Mouse (Mus musculus) cerebellum, adult 9-10 months (tissue): ENCODE measurements at regions not wholly inside any gene's neighbourhood (a gene's known extent, or its start where the extent isn't known, plus 50 kb on each side); places are given as distances from the start of the nearest gene placed in this dataset.

Source experiments
- DNase-seq: peaks from one replicate; pipeline ENCODE4 v3.0.0; 2022

DNA sequence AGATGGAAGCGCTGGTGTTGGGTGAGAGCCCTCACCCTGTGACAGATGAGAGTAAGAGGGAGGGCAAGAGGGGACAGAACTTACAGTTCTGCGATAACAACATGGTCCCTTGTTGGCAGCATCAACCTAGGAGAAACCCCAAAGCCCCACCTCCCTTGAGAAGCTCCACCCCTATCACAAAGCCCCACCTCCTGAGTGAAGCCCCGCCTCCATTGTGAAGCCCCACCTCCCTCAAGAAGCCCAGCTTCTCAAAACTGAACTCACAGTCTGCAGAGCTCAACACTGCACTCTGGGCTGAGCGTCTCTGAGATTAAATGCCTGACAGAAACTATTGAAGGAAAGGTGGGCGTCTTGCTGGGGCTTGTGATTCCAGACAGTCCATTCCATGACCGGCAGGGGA, 131.6 kb downstream of the Cryba4 start:
- DNase-seq, result no peak

DNA sequence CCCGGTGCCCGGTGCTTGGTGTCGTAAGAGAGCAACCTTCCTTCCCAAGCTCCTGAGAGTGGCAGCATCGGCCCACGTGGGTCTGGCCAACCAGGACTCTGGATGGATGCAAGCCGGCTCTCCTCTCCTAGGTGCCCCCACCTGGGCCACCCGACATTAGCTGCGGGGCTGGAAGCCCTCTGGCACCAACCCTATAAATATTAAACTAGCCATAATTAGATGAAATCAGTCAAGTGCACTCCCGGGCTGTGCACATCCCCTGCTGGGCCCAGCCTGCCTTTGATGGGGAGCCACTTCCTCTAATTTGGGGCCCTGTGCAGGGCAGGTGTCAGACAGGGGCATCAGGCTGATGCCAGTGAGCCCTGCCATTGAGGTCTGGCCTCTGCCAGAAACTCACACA, 130.8 kb downstream of the Cryba4 start:
- no peak for DNase-seq

DNA sequence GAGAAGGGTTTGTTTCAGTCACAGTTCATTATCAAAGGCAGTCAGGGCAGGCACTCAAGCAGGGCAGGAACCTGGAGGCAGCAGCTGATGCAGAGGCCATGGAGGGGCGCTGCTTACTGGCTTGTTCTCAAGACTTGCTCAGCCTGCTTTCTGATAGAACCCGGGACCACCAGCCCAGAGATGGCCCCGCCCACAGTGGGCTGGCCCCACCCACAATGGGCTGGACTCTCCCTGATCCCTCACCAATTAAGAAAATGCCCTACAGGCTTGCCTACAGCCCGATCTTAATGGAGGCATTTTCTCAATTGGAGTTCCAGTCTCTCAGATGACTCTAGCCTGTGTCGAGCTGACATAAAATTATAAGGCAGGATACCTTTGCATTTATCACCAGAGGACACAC, 129.7 kb downstream of the Cryba4 start:
- no peak for DNase-seq

DNA sequence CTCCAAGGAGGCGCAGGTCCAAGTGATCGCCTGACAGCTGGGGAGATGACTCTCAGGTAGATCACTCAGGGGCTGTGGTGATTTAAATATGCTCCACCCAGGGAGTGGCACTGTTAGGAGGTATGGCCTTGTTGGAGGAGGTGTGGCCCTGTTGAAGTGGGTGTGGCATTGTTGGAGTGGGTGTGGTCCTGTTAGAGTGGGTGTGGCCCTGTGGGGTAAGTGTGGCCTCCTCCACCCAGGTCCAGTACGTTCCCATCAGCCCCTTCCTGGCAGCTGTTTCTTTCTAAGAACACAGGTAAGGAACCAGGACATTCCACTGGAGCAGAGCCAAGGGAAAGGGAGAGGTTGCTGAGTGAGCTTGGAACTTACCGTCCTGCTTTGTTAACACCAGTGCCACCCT, 125.1 kb downstream of the Cryba4 start:
- DNase-seq, result no peak

DNA sequence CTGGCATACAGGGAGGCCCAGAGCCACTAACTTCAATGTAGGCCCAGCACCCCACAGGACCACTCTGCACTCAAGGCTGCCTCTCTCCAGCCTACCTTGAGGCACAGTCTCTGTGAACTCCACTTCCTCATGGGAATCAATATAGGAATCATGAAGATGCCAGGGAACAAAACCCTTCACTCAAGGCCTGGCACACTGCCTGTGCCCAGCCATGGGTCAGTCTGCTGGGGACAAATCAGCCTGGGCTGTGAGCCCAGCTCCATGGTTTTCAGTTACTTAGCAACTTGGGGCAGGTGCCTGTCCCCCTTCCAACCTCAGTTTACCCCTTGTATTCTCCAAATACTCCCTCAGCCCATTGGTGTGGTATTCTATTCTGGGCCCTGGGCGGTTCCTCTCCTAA, 119.6 kb downstream of the Cryba4 start:
- DNase-seq, result peak; percentile 5

DNA sequence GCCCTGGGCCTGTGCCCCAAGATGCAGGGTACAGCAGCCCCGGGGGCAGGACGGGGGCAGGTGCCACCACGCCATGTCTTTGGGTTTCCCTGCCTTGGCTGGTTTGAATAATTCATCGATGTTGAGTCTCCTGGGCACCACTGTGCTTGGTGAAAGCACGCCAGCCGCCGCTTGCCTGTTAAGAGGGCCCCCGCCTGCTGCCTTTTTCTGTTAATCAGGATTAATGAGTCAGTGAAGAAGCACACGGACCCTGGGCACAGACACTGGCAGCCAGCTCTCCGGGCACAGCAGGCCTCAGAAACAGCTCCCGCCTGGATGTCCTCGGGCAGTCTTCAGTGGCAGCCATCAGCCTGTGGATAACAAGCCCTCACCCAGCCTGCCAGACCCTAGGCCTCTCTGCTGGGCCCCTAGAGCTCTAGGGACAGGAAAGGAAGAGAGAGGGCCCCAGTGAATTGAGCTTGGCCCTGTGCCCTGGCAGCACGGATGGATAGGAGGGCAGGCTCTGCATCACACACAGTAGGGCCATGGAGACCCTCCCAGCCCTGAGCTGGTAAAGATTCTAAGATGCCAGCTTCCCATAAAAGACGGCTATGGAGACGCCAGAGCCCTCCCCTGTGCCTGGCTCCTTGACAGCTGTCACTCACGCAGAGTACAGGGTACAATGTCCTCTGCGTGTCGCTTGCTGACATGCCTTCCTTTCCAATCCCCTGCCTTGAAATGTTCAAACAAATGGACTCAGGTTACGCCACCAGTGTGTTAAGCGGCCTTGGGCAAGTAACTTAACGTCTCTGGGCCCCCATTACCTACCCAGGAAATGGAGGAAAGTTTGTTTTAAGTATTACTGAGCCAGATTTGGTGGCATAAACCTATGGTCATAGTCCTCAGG, 118.4 kb downstream of the Cryba4 start:
- DNase-seq, result peak; percentile 23

DNA sequence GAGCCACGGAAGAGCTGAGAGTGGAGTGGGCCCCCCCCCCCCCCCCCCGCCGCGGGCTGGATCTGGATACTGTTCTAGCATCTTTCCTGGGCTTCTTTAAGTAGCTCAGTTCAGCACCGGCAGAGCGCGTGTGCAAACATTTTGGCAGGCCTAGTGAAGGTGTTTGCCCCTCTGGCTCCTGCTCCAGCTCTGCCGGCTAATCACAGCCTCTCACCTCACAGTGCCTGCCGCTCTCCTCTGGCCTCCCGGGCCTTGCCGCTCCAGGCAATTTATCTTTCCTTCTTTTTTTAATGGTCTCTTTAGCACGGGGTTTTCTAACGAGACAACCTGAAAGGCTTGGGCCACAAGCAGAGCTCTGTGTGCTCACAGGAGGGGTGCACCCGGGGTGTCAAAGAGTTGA, 115.7 kb downstream of the Cryba4 start:
- no peak for DNase-seq

DNA sequence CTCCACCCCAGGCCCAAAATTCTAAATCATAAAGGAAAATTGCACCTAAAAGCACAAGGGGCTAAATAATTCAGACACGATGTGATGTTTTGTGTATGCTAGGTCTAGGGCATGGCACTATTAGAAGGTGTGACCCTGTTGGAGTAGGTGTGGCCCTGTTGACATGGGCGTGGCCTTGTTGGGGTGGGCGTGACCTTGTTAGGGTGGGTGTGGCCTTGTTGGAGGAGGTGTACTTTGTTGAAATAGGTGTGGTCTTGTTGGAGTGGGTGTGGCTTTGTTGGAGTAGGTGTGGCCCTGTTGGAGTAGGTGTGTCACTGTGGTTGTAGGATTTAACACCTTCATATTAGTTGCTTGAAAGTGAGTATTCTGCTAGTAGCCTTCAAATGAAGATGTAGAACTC, 114.1 kb downstream of the Cryba4 start:
- no peak for DNase-seq

DNA sequence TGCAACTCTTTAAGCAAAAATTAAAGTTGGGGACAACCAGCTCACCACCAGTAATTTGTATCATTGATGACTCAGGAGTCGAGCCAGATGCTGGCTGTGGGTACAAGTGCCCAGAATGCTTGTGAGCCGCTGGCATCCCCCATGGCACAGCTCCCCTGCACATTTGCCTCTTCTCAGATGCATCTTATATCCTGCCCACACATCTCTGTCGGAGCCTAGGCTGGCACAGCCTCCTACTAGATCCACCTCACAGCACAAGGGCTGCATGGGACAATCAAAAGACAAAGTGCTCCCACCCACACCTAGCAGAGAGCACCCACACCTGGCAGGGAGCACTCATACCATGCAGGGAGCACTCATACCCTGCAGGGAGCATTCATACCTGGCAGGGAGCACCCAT, 109.6 kb downstream of the Cryba4 start:
- DNase-seq, result no peak

DNA sequence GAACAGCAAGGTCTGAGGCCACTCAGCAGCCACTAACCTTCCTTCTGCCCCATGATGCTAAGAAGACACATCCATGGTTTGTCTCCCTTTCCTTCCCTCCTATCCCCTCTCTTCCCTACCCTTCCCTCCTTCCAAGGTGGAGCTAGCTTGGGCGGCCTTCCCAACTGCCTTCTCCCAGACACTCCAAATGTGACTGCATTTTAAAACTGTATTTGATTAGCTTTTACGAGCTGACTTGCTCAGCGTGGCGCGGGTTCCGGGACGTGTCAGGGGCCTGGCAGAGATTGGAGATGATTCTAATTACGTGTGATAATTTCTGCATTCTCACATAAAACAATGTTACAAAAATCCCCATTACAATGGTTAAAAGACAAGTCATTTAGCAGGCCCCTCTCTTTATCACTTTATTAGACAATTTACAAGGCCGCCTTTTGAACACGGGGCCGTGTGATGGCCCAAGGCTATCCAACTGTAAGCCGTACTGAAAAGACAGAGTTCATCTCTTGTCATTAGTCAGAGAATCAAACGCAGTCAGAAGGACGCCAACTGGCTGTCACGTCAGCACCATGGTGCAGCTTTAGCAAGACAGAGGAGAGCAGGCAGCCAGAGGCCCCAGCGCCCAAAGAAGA, 108.2 kb downstream of the Cryba4 start:
- no peak for DNase-seq

DNA sequence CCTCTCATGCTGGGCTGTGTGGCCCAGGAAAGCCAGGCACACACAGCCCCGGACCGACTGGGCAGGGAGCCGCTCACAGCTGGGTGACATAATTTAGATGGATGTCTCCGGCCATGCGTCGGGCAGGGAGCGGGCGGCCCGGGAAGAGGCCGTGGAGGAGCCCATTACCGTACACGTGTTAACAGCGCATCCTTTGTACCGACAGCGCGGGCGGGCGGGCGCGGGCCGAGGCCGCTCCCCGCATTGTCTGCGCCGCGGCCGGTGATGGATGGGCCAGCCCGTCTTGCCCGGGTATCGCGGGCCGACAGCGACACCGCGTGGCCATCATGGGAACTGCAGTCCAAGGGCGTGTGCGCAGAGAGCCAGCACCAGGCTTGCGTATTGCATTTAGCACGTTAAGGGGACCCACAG, 98.6 kb downstream of the Cryba4 start:
- DNase-seq, result peak; percentile 72

DNA sequence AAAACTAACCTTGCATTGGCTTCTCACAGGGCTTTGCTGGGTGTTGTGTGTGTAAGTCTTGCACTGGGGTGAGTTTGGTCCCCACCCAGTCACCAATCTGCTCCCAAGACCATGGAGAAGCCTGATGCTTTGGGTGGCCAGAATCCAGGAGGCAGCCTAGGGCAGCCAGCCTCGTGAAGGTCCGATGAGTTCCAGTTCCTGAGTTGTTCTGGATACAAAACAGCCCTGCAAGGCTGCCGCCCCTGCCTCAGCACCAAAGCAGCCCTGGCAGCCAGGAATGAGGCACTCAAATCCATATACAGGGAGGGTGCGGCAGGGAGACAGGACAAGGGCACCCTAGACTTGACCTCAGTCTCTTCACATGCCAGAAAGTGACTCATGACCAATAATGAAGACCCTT, 97.7 kb downstream of the Cryba4 start:
- DNase-seq, result no peak

DNA sequence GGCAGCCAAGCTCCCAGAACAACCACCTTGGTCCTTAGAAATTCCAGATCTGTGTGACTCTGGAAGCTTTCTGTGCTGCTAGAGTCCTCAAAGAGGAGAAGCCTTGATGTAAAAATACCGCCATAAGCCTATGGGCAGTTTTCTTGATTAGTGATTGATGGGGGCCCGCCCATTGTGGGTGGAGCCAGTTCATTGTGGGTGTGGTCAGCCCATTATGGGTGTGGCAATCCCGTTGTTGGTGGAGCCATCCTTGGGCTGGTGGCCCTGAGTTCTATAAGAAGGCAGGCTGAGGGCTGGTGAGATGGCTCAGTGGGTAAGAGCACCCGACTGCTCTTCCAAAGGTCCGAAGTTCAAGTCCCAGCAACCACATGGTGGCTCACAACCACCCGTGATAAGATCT, 97.3 kb downstream of the Cryba4 start:
- DNase-seq, result no peak

DNA sequence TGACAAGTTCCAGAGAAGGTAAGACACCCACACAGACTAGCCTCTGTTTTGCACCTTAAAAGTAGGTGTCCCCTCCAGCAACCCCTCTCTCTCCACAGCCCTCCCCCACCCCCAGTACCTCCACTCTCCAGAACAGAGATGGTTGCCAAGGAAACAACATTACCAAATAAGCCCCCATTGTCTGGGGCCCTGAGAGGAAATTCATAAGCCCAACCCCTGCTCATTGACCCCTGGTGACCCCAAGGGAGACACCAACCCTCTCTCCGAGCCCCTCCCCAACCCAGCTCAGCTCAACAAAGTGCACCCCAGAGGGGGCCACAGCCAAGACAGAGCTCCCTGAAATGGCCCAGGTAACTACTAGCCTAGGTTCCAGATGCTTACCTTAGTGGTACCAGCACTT, 96.3 kb downstream of the Cryba4 start:
- DNase-seq, result no peak

DNA sequence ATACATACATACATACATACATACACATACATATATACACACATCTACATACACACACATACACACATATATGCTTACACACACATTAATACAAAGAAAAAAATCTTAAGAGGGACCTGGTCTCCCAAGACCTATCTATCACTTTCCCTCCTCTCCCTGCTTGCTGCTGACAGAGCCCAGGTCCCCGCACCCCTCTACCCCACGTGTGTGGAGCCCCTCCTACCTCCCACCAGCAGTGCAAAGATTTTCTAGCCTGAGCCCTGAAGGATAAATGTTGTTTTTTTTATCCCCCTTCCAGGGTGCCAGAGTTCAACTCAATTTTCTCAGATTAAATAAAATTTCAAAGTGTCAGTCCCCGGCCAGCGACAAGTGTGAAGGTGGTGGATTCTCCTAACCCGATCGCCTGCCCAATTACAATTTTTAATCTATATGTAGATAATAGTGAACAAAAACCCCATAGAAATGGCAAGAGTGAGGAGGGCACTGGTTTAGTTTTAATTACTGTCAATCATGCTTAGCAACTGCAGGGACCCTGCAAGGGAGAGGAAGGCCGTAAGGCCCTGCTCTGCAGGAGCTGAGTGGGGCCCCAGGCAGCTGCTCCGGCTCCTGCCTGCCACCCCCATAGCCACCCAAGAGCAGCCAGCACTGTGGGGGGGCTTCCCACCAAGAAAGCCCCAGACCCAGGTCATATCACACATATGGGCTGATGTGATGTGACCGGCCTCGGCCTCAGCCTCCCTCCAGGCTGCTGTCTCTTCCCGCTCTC, 85.7 kb downstream of the Cryba4 start:
- no peak for DNase-seq

DNA sequence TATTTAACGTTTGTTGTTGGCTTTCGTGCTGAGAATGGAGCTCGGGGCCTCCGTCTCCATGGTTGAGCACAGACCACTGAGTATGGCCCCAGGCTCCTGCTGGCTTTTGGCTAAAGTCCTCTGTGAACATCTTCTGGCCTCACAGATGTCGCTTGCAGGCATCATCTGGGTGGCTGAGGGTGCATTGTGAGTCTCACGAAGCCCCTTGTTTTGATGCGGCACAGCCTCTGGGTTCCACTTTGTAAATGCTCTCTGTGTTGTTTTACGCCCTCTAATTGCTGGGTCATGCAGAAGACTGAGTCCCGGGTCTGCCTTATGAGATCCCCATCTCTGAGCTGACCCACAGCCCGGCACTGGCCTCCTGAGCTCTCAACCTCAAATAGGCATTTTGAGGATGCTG, 84.5 kb downstream of the Cryba4 start:
- DNase-seq, result no peak

DNA sequence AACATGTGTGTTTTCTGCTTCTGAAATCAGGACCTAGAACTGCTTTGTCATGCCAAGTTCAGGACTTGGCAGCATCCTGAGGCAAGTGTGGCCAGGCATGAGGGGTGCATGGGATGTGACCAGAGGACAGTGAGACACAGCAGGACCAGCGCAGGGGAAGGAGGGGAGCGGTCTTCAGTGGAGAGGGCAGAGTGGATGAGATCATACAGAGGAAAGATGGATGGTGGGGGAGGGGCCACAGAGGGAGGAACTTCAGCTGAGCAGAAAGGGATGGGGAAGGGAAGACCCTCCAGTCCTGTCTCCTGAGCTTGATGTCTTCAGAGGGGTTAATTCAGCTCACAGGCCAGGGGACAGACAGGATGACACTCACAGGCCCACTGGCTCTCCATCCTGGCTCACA, 81.0 kb downstream of the Cryba4 start:
- DNase-seq, result no peak

DNA sequence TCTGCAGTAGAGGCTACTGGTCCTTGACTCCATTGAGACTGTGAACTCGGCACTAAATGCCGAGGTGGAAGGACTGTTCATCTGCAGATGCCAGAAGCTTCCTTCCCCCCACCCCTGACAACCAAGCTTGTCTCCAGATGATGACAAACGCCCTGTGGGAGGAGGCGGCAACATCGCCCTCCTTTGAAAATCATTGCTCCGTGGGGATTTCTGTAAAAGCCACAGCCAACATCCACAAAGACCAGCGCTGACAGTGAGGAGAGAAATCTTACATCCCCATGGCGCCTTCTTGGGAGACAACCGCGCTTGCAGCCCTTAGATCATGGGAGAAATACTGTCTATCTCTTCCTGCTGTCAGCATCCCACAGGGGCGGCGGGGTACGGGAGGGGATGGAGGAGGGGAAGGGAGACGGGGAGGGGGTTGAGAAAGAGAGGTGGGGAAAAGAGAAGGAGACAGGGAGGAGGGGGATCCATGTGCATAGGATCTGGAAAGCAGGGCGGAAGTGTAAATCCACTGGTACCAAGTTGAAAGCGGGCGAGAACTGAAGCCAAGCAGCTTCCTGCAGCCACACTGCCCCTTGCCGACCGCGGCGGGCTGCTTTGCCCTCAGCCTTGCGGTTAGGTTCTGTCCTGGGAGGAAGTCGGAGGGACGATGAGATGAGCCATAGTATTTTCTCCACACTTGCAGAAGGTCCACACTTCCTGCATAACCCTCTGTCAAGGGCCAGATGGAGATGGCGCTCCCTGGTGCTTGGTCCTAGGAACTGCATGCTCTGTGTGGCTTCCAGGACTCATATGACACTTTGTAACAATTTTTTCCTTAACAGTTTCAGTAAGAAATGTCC, 72.9 kb downstream of the Cryba4 start:
- no peak for DNase-seq

DNA sequence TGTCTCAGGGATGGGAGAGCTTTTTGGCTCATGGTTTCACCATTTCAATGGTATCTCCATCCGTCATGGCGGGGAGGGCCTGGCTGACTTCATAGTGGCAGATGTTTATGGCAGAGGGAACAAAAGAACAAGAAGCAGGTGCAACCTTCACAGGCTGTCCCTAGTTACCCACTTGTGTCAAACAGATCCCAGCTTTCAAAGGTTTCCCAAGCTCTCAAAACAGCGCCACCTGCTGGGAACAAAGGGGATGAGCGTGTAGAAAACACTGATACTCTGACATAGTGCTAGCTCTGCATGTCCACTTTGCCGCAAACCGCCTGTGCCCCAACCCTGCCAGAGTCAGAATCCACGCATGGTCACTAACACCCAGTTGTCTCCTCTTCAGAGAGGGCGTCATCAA, 69.5 kb downstream of the Cryba4 start:
- DNase-seq, result no peak

DNA sequence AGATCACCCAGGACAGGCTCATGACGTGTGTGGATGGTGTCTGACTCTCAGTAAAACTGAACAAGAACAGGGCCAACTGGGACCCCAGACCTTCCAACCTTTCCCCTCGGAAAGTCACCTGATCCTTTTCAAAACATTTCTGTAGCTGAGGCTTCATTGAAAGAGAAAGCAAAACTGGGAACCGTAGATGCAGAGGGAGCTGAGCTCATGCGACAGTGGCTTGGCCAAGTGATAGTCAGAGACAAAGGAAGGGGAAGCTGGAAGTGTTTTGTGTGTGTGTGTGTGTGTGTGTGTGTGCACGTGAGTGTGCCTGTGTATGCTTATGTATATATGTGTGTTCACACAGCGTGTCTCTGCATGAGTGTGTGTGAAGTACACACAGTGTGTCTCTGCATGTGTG, 56.7 kb downstream of the Cryba4 start:
- DNase-seq, result no peak
